Mouse (Mus musculus): Measurements from ENCODE around the gene Tnrc6b.

Gene Tnrc6b

GRCm38 (mm10) chr15:80981176-80981575, 270.1 kb downstream of the Tnrc6b start:
- DNase-seq = no peak

- no peak for DNase-seq
These were observed 272.2 kb downstream of the Tnrc6b start for GRCm38 (mm10) chr15:80983264-80983663.

- no peak for DNase-seq
These were observed 277.2 kb downstream of the Tnrc6b start for GRCm38 (mm10) chr15:80988331-80988730.

GRCm38 (mm10) chr15:80989712-80990111, 278.6 kb downstream of the Tnrc6b start:
- DNase-seq = no peak
